Mouse (Mus musculus): ENCODE measurements at regions not wholly inside any gene's neighbourhood (a gene's known extent, or its start where the extent isn't known, plus 50 kb on each side); places are given as distances from the start of the nearest gene placed in this dataset.

DNA sequence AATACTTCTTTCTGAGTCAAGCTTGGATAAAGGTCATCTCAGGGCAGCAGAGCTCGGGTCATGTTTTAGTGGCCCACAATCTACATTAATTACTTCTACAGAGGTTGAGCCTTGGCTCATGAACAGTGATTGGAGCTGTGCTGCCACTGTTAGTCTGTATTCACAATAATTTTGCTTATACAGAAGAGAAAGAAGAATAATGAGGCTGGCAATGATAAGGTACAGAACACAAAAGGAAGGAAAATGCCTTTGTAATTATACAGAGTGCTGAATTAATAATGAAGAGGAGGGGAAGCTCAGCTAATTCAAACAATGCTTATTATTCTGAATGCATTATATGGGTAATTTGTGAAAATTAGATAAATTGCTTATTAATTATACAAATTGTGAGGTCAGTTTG lies 573.9 kb upstream of the Cblb start:
- no peak for DNase-seq

DNA sequence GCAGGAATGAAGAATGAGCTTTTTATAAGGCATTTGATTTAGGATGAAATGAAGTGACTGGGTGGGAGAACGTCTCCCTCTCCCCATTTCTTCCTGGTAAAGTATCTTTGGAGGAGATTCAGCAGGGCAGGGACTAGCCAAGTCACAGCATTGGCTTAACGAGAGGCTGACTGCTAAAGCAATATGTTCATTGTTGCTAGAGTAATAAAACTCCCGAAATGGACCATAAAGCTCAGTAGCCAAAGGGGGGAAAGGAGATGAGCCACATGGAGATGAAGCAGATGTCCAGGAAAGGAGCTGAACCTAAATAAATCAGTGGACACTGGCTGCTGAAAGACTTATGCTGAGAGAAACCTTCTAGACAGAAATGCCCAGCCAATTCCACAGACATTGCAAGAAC lies 555.3 kb upstream of the Cblb start:
- DNase-seq, result no peak

DNA sequence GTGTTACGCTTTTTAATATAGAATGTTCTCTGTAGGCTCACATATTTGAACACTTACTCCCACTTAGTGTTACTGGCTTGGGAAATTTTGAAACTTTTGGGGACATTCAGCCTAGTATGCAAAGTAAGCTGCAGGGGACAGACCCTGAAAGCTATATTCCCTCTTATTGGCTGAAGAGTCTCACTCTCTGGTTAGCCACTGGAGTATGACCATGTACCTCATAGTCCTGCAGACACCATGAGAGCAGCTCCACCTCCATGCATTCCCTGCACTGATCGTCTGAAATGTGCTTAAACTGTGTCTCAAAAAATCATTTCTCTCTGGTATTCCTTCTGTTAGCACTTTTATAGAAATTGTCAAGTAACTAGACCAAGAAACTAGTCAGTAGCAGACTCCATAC lies 534.9 kb upstream of the Cblb start:
- no peak for DNase-seq

DNA sequence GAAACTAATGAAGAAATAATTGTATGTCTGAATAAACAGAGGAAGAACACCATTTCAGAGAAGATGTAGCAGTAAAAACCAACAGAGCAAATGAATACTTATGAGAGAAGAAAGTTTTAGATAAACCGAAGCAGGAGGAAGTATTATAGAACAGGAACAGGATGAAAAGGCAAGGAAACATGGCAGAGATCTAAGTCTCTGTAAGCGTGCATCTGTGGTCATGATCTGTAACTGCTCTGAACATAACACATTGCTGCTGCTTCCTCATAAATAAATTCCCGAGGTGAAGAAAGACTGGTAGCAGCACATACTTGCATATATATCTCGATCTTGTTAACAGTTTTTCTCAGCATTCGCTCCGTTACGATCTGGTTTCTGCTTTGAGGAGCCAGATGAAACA lies 533.2 kb upstream of the Cblb start:
- no peak for DNase-seq

DNA sequence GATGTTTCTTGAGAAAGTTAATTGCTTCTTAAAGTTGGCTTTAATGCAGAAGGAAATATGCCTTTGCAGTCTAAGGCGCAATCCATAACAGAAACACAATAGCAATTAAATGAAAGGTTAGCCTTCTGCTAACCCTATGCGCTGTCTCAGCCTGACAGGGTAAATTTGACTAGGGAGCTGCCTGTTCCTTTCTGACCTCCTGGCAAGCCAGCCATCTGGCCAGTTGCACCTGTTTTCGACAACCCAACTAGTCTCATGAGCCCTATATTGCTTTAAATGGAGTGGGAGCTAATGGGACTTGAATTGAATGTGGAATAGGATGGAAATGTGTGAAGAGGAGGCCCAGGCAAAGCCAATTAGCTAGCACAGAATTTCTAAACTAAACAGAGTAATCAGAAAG lies 513.9 kb upstream of the Cblb start:
- DNase-seq, result no peak

DNA sequence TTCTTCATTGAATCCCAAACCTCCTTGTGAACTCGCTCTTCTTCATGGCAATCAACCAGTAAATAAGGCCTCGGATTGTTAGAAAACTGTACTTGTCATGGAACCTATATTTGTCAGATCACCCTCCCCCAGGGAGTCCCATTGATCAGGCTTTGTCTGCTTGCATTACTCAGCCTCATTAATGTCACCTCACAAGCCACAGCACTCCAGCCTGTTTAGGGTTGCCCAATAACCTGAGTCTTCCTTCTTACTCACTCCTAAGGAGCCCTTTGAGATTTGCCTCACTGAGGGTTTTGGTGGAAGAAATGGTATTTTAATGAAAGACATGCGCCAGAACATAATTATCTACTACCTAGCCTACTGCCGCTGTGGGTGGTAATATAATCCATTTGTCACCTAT lies 510.3 kb upstream of the Cblb start:
- no peak for DNase-seq

DNA sequence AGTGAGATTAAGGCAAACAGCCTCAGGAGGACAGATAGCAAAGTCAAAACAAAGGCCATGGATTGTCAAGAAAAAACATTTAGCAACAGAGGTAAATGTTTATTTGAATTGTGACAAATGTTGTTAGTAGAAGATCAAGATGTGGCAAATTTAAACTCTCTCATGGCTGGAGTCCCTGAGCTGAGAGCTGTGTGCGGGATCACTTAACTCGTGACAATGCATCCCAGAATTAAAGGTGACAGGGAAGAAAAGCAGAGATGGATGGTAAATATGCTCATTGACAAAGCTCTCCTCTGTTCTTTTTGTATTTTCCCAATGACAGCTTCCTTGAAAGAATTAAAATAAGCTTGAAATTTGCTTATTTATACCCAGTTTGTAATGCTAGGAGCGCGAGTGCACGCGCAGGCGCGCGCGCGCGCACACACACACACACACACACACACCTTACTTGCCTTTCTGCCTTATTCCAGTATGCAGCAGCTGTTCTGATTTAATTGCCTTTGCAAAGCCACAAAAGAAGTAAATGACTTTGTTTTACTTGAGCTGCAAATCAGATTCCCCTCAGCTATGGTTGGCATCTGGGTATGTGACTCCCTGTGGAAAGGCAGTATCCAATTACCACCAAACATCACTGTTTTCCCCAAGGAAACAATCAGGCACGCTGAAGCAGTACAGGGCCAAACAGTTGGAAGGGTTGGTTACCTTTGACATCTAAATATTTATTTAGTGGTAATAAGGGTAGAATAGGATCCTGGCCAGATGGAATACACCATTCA lies 509.5 kb upstream of the Cblb start:
- DNase-seq, result no peak

DNA sequence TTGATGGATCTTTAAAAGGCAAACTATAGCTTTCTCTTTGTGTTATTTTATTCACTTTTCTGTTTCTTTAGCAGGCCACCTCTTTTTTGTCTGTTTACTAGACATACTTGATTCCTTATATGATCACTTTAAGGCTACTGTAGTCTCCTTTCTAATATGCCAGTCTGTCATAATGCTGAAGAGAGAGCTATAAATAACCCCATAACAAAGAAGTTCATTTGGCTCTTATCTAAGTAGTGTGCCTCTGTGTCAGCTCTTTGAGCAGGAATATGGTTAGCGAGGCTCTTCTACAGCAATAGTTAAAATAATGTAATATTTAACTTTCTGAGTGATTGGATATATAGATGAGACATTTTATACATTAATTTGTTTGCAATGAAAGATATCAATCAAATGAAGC lies 507.0 kb upstream of the Cblb start:
- no peak for DNase-seq

DNA sequence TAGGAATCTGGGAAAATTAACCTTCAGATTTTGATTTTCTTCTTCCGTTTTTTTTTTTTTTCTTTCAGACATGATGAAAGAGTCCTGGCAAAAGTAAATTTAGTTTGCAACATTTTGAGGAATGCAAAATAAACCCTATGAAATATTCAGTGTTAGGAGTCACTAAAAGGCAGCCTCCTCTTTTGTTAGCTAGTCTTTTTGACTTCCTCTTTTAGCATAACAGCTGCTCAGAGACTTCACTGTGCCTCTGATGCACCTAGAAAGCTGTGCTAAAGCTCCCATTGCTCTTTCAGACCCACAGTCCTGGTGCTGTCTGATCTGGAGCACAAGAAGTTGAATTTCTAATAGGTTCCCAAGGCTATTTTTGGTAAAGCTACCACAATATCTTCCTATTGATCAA lies 498.5 kb upstream of the Cblb start:
- DNase-seq, result no peak

DNA sequence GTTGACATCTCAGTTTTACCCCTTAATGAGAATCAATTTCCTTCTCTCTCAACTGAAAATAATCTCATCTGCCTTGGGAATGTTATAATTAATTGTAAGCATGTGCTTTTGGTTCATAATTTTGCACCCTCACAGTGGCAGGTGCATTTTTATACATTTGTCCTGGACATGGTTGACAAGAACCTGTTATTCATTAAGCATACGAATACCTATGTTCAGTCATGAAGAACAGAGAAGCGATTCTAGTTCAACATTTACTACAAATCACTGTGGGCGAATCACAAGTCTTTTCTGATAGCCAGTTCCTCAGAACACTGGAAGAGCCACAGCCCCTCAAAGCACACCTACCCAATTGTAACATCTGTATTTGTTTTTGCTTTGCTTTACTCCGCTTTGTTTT lies 487.3 kb upstream of the Cblb start:
- no peak for DNase-seq

DNA sequence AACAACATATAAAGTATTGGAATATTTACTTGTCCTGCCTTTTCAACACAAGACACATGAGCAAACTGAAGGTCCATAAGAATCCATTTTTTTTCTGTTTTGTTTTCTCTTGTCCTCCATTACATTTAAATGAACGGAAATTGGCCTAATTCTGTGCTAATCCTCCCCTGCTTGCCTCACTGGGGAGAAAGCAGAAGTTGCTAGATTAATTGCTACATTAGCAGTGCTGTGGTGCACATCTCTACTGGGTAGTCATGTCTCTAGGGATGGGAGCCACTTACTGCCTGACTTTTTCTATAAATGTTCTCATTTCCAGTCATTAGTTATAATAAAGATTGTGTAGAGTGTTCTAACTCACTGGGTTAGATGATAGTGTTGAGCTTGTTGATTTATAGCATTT lies 484.0 kb upstream of the Cblb start:
- DNase-seq, result no peak

DNA sequence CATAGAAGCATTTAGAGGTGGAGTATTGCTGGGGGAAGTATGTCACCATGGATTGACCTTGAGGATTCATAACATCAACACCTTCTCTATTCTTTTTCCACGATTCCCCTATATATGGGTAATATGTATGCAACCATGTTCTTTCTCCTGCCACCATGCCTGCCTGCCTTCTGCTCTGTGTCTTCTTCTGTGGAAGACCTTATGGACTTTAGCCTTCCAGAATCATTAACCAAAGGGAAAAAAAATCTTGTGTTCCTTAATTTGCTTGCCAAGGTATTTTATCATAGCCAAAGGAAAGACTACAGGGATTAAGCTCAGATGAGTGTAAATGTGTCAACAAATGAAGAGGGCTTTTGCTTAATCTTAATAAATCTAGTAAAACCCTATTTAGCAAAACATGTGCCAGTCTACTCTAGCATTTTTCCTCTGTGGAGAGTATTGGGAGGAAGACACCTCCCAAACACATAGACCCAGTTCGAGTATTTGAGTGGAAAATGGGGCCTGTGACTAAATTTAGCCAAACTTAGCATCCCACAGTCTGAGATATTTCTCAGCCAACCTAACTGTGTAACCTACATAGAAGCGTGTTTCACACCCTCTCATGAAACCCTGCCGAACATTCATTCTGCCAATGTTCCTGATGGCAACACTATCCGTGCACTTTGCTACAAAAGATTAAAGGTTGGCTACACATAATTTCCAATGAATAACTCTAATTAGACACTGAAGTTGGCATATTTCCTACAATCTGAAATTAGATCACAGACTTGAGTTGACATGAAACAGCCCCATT lies 468.0 kb upstream of the Cblb start:
- no peak for DNase-seq

DNA sequence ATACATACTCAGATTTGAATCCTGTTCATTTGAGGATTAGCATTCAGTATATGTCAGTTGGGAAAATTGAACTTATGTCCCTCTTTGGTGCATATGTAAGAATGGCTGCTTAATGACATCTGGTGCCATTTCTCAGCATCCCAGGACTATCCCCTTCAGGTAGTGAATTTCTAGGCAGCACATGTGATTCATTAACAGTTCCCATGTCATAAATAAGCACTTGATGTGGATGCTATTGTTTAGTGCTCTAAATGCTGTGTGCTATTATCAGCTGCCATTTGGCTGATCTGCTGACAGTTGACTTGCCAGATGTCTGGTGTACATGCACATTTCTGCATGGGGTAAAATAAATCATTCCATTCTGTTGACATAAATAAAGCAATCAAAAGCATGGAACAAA lies 467.0 kb upstream of the Cblb start:
- no peak for DNase-seq

DNA sequence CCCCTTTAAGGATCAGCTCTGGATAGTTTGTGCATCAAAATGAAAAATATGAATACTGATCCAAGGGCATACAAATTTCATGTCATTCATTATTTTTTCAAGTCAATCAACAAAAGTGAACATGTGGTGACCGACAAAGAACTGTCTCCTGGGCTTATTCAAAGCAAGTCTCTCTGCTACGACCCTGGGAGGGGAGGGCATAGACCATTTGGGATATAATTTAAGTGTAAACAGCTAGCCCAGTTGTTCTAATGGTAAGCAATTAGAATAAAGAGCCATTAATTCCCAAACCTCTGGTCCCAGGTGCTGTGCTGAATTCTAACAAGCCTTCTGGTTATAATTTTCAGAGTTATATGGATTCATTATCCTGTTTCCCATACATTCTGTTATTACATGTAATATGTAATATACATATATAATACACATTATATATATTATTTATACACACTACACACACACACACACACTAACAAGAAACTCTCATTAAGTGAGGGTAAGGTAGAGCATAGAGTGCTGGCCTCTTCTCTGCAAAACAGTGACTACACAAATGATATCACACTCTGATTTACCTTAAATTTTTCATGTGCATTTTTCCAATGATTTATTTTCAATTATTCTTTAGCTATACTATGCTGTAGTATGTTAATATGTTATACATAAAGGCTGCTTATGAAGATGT lies 453.0 kb upstream of the Cblb start:
- no peak for DNase-seq

DNA sequence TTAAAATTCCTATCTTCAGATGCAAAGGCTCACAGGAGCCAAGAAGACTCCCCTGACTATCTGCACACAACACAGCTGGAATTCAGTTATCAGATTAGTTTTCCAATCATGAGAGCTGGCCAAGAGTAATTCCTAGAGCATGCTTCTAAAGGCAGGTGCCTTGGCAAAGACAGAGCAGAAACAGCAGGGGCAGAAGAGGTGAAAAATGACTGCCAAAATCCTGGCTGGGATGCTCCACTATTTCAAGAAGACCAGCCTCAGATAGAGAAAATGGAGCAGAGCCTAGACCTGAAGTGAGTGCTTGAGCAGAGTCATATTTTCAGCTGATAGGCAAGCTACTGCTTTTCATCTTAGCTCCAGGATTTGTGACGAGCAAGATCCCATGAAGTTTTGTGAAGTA lies 450.5 kb upstream of the Cblb start:
- DNase-seq, result no peak

DNA sequence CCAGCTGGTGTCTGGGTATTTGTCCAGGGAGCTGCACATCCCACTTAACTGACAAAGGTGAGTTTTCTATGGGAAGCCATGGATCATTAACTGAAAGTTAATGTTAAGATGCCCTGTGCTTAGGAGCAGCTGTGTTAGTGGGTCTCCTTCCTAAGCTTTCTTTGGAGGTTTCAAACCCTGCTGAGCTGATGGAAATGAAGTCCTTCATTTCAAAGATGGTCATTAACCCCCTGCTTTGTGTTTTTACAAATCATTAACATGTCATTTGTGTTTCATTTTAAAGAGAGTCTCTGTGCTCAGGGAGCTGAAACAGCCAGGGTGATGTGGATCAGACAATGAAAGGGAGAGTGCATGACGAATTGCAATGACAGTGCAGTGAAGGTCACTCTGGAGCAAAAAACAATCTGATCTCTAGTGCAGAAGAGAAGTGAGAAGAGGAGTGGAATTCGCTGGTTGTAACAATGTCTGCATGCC lies 441.1 kb upstream of the Cblb start:
- no peak for DNase-seq

DNA sequence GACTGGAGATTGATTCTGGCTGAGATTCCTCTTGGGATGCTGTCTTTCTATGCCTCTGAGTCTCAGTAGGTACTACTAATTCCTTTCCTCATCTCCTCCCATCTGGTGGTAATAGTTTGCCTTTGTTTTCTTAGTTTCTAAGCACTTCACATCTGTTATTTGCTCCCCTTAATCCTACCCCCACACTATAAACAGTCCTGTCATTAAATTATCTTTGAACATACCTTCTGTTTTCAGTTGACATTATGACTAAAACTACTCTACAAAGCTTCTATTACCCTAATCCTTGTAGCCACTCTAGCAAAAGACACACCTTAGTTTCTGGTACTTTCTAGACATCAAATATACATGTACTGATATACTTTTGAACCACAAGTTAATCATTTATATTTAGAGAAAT lies 413.4 kb upstream of the Cblb start:
- no peak for DNase-seq

DNA sequence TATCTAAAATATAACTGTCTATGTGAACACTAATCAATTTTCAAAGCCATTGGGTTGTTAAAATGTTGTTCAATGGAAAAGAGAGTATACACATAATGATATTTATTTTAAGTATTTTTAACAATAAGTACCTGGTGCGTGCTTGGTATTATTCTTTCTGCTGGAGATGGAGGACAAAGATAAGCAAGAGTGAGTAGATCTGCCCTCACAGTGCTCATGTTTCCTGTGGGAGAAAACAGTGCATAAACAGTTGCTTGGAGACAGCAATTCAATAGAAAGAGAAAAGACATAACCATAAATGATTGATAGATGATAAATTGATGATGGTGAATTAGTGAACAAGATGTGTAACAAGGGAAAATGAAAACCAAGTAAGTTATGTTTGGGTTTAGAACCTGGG lies 384.4 kb upstream of the Cblb start:
- DNase-seq, result no peak

DNA sequence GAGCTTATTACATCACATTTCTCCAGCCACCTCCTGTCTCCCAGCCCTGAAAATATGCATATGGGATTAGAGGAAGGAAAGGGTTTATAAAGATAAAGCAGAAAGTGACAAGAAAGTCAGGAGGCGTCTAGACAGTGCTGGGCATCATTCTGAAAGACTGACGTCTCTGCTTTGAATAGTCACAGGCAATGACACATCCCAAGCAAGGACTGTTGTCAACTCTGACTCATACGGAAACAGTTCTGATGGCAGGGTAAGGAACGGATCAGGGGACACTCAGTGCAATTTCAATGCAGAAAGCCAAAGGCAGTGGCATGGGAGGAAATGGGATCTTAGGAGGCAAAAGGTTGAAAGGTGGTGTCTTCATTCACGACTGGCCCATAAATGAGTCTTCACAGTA lies 380.9 kb upstream of the Cblb start:
- DNase-seq, result no peak

DNA sequence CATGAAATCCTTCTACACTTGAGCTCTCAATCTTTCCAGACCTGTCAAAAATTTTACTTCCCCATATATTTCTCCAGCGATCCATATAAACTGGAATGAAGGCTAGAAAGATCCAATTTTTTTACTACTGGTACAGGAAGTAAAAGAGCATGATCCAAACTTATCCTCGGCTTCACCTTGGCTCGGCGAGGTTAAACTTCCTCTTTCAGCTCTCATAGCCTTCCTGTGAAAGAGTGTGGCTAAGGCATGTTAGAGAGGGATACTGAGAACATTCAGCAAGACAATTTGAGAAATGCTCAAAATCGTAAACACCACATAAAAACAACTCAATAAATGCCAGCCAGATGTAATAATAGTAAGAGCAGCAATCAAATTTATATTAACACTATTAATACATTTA lies 380.3 kb upstream of the Cblb start:
- DNase-seq, result no peak

DNA sequence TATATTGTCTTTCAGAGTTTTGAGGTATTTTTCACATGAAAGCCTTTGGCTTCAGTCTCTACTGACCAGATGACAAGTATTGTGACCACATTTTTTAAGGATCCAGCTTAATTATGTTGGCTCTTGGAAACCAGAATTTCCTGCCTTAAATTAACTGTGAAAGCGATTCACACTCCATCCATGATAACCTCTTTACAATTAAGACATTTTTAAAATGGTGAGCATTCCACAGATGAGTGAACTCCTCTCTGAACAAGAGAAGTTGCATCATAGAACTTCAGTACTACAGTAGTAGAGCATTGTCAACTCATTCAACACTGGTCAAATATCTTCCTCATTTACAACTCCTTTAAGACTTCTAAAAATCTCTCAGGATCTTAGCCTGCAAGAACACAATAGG lies 369.3 kb upstream of the Cblb start:
- no peak for DNase-seq

DNA sequence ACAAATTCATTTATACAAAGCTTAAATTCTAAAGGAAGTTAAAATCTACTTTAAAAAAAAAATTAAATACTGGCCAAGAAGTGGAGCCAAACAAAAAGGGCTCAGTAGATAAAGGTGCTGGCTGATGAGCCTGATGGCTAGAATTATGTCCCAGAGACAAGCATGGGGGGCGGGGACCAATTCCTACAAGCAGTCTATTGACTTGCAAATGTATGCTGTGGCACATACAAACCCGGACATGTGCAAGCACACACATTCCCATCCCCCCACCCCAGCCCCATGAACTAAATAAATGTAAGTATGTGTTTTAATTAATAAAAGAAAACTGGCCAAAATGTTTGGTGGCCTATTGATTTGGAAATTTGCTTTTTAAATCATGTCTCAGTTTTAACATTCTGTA lies 366.7 kb upstream of the Cblb start:
- no peak for DNase-seq

DNA sequence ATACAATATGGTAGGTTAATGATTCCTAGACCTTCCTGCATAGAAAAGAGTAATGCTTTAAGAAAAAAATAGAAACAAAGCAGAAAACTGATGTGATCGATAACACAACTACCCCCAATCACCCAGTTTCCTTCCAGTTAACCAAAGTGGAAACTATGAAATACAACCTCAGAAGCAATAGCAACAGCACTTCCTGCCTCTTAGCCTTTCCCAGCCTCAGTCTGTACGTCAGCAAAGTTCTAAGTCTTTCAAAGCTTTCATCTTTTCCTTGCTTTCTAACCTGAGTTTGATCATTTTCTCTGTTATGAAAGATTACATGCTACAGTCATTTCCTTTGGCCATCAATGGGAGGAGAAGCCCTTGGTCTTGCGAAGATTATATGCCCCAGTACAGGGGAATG lies 355.9 kb upstream of the Cblb start:
- DNase-seq, result no peak

DNA sequence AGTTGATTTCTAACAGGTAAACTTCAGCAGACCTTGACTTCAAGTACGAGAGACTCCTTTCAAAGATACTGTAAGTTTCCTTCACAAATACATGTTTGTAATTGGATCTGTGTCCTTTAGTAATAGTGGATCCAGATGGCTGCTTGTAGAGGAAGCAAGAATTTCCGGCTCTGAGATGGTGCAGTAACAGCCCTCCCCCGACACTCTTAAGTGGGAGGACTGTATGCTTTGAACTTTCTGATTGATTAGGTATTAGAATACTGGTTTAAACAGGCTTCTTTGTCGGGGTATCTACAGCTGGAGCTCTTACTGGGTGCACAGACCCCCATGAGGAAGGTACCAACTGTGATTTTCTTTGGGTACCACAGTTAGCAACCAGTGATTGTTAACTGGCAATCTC lies 355.0 kb upstream of the Cblb start:
- no peak for DNase-seq

All from lung, postnatal 14 days (tissue).